Comparison of ENCODE assay signal across 32 mouse cellular contexts in the genomic region with DNA sequence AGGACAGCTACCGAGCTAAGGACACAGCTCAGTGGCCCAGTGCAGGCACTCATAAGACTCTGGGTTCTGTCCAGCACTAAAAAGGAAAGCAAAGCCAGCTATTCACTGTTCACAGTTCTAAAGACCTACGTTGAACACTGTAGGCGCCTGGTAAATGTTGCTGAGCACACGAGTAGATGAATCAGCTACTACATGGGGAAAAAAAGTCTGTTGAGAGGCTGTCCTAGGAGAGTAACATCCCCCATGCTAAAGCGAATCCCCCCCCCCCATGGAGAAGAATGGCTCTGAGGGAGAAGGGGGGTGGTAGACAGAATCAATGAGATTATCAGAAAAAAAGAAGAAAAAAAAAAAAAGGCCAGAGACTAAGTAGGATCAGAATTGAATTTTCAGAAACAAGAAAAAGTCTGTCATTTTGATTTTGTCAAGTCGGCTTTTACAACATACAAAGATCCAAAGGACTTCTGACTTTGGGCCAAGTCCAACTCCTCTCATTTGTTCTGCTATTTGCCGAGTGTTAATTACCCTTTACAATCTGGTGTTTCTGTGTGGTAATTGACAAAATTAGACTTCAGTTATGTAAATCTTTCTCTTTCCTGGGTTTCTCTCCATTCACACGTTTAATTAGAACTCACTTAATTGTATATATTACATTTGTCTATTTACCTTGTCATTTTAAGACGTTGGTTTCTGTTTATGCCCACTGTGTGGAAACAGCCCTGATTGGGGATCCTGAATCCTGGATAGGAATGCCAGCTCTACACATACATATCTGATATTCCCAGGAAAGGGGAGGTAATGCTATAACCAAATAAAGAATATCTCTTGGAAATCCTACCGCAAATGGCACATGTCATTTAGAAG. TPM values are rescaled to one million over a fixed set of nuclear protein-coding genes. Genes with fewer than 3 reads are reported as not detected.
DNase-seq lines count a peak whose midpoint lies in the region; ATAC-seq and TF ChIP-seq lines count a peak whose summit lies in the region.
"Had no signal": no experiment of that assay in that cellular context is flagged by ENCODE, and none has a peak within 500 bp of the region (broad histone marks: within the 10 kb centered on the region; RNA-seq: fewer than 3 reads in every experiment).

No protein-coding gene starts in this region.

- peak overlapping the region; percentile 54; the same call in 1 of the 2 replicates for H3K27ac ChIP-seq in forebrain, embryonic 13.5 days
- no peak overlapping the region for H3K27ac ChIP-seq in forebrain, embryonic 10.5 days
- H3K27ac ChIP-seq in kidney, embryonic 15.5 days: no peak overlapping the region
- H3K27ac ChIP-seq: gastrocnemius, adult 2 months; heart, adult 2 months; hindbrain, embryonic 13.5 days; left cerebral cortex, adult 2 months; limb, embryonic 12.5 days; liver, embryonic 15.5 days; lung, embryonic 15.5 days; midbrain, embryonic 10.5 days; midbrain, embryonic 15.5 days; neural tube, embryonic 15.5 days; stomach, embryonic 15.5 days had no signal

- no peak for DNase-seq in forebrain, embryonic 10.5 days (ENCODE audit: extremely low spot score, low spot score)
- peak; percentile 11 for DNase-seq in kidney, adult 9 months
- DNase-seq in brain, embryonic 14.5 days (ENCODE audit: low read depth): peak; percentile 95
- DNase-seq in layer of hippocampus, adult 9-11 months: peak; percentile 60
- DNase-seq in gastrocnemius, postnatal 4 days (ENCODE audit: low spot score in 2 of 2): no peak
- DNase-seq: adrenal gland, postnatal 10 days; cerebellum, adult 2 months; cerebellum, postnatal 14 days; gastrocnemius, adult 2 months; gastrocnemius, postnatal 36 days; heart, adult 2 months; heart, postnatal 4 days; kidney, postnatal 10 days; right cerebral cortex, postnatal 25 days; thymus, postnatal 25 days had no signal

- H3K4me3 ChIP-seq in forebrain, embryonic 13.5 days: no peak overlapping the region
- no peak overlapping the region for H3K4me3 ChIP-seq in forebrain, embryonic 10.5 days
- no peak overlapping the region for H3K4me3 ChIP-seq in kidney, embryonic 15.5 days (replicated peaks)
- H3K4me3 ChIP-seq: erythroblast, embryonic 14.5 days; gastrocnemius, adult 2 months; heart, adult 2 months; heart, embryonic 12.5 days; hindbrain, embryonic 13.5 days; left cerebral cortex, adult 2 months; limb, embryonic 12.5 days; liver, embryonic 15.5 days; lung, embryonic 15.5 days; midbrain, embryonic 10.5 days; midbrain, embryonic 15.5 days; neural tube, embryonic 15.5 days; stomach, embryonic 15.5 days had no signal

- H3K27me3 ChIP-seq in forebrain, embryonic 13.5 days: no peaks in the 10 kb centered on the region
- H3K27me3 ChIP-seq in forebrain, embryonic 10.5 days (ENCODE audit: poor library complexity, severe bottlenecking): no peaks in the 10 kb centered on the region
- H3K27me3 ChIP-seq in kidney, embryonic 15.5 days: no peaks in the 10 kb centered on the region
- H3K27me3 ChIP-seq: CH12.LX; heart, embryonic 12.5 days; hindbrain, embryonic 13.5 days; limb, embryonic 12.5 days; liver, embryonic 15.5 days; lung, embryonic 15.5 days; midbrain, embryonic 15.5 days; neural tube, embryonic 15.5 days; stomach, embryonic 15.5 days had no signal

- H3K4me2 ChIP-seq in forebrain, embryonic 13.5 days: no peak overlapping the region
- no peak overlapping the region for H3K4me2 ChIP-seq in kidney, embryonic 15.5 days
- H3K4me2 ChIP-seq: heart, embryonic 12.5 days; hindbrain, embryonic 13.5 days; limb, embryonic 12.5 days; liver, embryonic 15.5 days; lung, embryonic 15.5 days; midbrain, embryonic 15.5 days; neural tube, embryonic 15.5 days; stomach, embryonic 15.5 days had no signal

- peak; percentile 79; the same call in 1 of the 2 replicates for ATAC-seq in forebrain, embryonic 13.5 days
- no peak for ATAC-seq in kidney, embryonic 15.5 days (replicated peaks; ENCODE audit: low FRiP score)
- ATAC-seq in activated CD4-positive, CD25-positive, alpha-beta regulatory T cell, adult 4 months: no peak
- ATAC-seq: intestine, postnatal 0 days; midbrain, embryonic 15.5 days had no signal

- H3K4me1 ChIP-seq in forebrain, embryonic 13.5 days: peaks cover 3% of the 10 kb centered on the region; the same call in 1 of the 2 replicates
- H3K4me1 ChIP-seq in forebrain, embryonic 10.5 days: no peaks in the 10 kb centered on the region
- H3K4me1 ChIP-seq in kidney, embryonic 15.5 days: no peaks in the 10 kb centered on the region
- H3K4me1 ChIP-seq: heart, embryonic 12.5 days; hindbrain, embryonic 13.5 days; limb, embryonic 12.5 days; liver, embryonic 15.5 days; lung, embryonic 15.5 days; midbrain, embryonic 10.5 days; midbrain, embryonic 15.5 days; neural tube, embryonic 15.5 days; stomach, embryonic 15.5 days had no signal

- no peak for TF ChIP-seq POLR2A in brain, embryonic 14.5 days (IDR thresholded peaks at IDR 0.05; ENCODE audit: borderline replicate concordance, extremely low read depth, insufficient read depth, insufficient read length, poor library complexity, severe bottlenecking)

- no peak overlapping the region for H3K9ac ChIP-seq in forebrain, embryonic 13.5 days
- H3K9ac ChIP-seq in kidney, embryonic 15.5 days: no peak overlapping the region
- H3K9ac ChIP-seq: heart, embryonic 12.5 days; hindbrain, embryonic 13.5 days; limb, embryonic 12.5 days; liver, embryonic 15.5 days; lung, embryonic 15.5 days; midbrain, embryonic 15.5 days; neural tube, embryonic 15.5 days; stomach, embryonic 15.5 days had no signal

- no peak for TF ChIP-seq CTCF in brain, embryonic 14.5 days (IDR thresholded peaks at IDR 0.05; ENCODE audit: borderline replicate concordance, extremely low read depth, insufficient read depth, insufficient read length)

- WGBS in forebrain, embryonic 13.5 days: 53% methylated on average over 10 of the region's 10 CpGs
- WGBS in forebrain, embryonic 10.5 days: 93% methylated on average over 10 of the region's 10 CpGs
- 90% methylated on average over 10 of the region's 10 CpGs for WGBS in kidney, embryonic 15.5 days

- peaks cover 14% of the 10 kb centered on the region; the same call in 1 of the 2 replicates for H3K36me3 ChIP-seq in forebrain, embryonic 13.5 days (ENCODE audit: poor library complexity, severe bottlenecking)
- H3K36me3 ChIP-seq in forebrain, embryonic 10.5 days (replicated peaks): peaks cover 13% of the 10 kb centered on the region
- peaks cover 3% of the 10 kb centered on the region; the same call in 1 of the 2 replicates for H3K36me3 ChIP-seq in kidney, embryonic 15.5 days
- H3K36me3 ChIP-seq: G1E; limb, embryonic 12.5 days; liver, embryonic 15.5 days; lung, embryonic 15.5 days; midbrain, embryonic 15.5 days; neural tube, embryonic 15.5 days; stomach, embryonic 15.5 days had no signal

- no peaks in the 10 kb centered on the region; the same call in 1 of the 2 replicates for H3K9me3 ChIP-seq in forebrain, embryonic 13.5 days (replicated peaks)
- H3K9me3 ChIP-seq in forebrain, embryonic 10.5 days: peaks cover 9% of the 10 kb centered on the region
- peaks cover 6% of the 10 kb centered on the region; the same call in 1 of the 2 replicates for H3K9me3 ChIP-seq in kidney, embryonic 15.5 days (replicated peaks)
- H3K9me3 ChIP-seq: liver, embryonic 15.5 days; lung, embryonic 15.5 days; midbrain, embryonic 15.5 days; neural tube, embryonic 15.5 days; stomach, embryonic 15.5 days had no signal

RNA-seq across cellular contexts. Expression of a gene that starts 28.5 kb away (rescaled TPM):
- 16.8 and 17.5 TPM in 2 replicates for polyA plus RNA-seq in forebrain, embryonic 13.5 days (2015; fragmentation: Nextera tagmentation; extraction: Ambion mirVana)
- 6.7 and 7.4 TPM in 2 replicates for polyA plus RNA-seq in forebrain, embryonic 10.5 days (2016; fragmentation: Nextera tagmentation; extraction: Ambion mirVana)
- polyA plus RNA-seq in kidney, embryonic 15.5 days (2015; fragmentation: Nextera tagmentation; extraction: Ambion mirVana): 10.6 and 12.2 TPM in 2 replicates
- 64.6 and 66.2 TPM in 2 replicates for polyA plus RNA-seq in brain, embryonic 14.5 days (2012; rRNA removed)
- 10 to 100 TPM; 45.3 to 48.2 TPM for total RNA-seq in gastrocnemius, postnatal 4 days (2021)
- 1 to 10 TPM; 4.8 to 6.4 TPM for polyA plus RNA-seq in activated CD4-positive, CD25-positive, alpha-beta regulatory T cell, adult 4 months (2017; shearing (Covaris generic))

Comparison
In these comparisons a context has a peak if more than half of its experiments do, and no peak if none do; other contexts are left out.
1. DNase-seq: peak in kidney, adult 9 months (single experiment), brain, embryonic 14.5 days (single experiment) and layer of hippocampus, adult 9-11 months (single experiment); none in forebrain, embryonic 10.5 days (single experiment) and gastrocnemius, postnatal 4 days (0 of 2).